Mouse (Mus musculus): ENCODE measurements around the gene Ap1s3. TPM values are rescaled to one million over a fixed set of nuclear protein-coding genes. Genes with fewer than 3 reads are reported as not detected.

Ap1s3 gene
- total and polyA plus RNA-seq, 2 experiments = 0.92 to 2.3 TPM

- H3K36me3 ChIP-seq (ENCODE audit: control insufficient read depth, insufficient read depth, low read length) = no peaks in the 10 kb centered on the region
- no peaks in the 10 kb centered on the region for H3K79me2 ChIP-seq (ENCODE audit: control insufficient read depth, insufficient read depth, low read length)
- WGBS = 21% methylated on average over 3 of the region's 3 CpGs
- no peak for TF ChIP-seq CTCF (IDR thresholded peaks at IDR 0.05; ENCODE audit: low read depth, low read length)
- TF ChIP-seq POLR2A (IDR thresholded peaks at IDR 0.05; ENCODE audit: extremely low read depth, insufficient read depth, low read length) = no peak
- no peak overlapping the region for H3K9ac ChIP-seq (ENCODE audit: low read depth, low read length)
- no peak for DNase-seq (ENCODE audit: extremely low read depth, low read depth, low spot score)
- H3K27me3 ChIP-seq (ENCODE audit: control insufficient read depth, insufficient read depth, low read length) = no peaks in the 10 kb centered on the region
- no peak overlapping the region for H3K27ac ChIP-seq (replicated peaks; ENCODE audit: insufficient read depth, low read depth, low read length)
- H3K4me3 ChIP-seq (ENCODE audit: insufficient read depth, low read depth, low read length) = no peak overlapping the region
- H3K4me1 ChIP-seq (ENCODE audit: control insufficient read depth, insufficient read depth, low read length) = no peaks in the 10 kb centered on the region
Measured at GRCm38 (mm10) chr1:79680777-79681176, 9.0 kb upstream of the Ap1s3 start.

- Histone ChIP-seq H3K9ac (ENCODE audit: low read depth, low read length) (no peak overlapping the region), H3K4me1 (ENCODE audit: control insufficient read depth, insufficient read depth, low read length) (no peaks in the 10 kb centered on the region), H3K79me2 (ENCODE audit: control insufficient read depth, insufficient read depth, low read length) (no peaks in the 10 kb centered on the region), H3K36me3 (ENCODE audit: control insufficient read depth, insufficient read depth, low read length) (no peaks in the 10 kb centered on the region), H3K27ac (replicated peaks; ENCODE audit: insufficient read depth, low read depth, low read length) (no peak overlapping the region), H3K27me3 (ENCODE audit: control insufficient read depth, insufficient read depth, low read length) (no peaks in the 10 kb centered on the region), H3K4me3 (ENCODE audit: insufficient read depth, low read depth, low read length) (no peak overlapping the region)
- no peak for DNase-seq (ENCODE audit: extremely low read depth, low read depth, low spot score)
- TF ChIP-seq POLR2A (IDR thresholded peaks at IDR 0.05; ENCODE audit: extremely low read depth, insufficient read depth, low read length) (no peak), CTCF (IDR thresholded peaks at IDR 0.05; ENCODE audit: low read depth, low read length) (no peak)
- WGBS = 60% methylated on average over 8 of the region's 8 CpGs
Measured at GRCm38 (mm10) chr1:79678117-79678684, 6.4 kb upstream of the Ap1s3 start.

GRCm38 (mm10) chr1:79675716-79676115 lies 3.9 kb upstream of the Ap1s3 start:
- Histone ChIP-seq H3K27me3 (ENCODE audit: control insufficient read depth, insufficient read depth, low read length) (no peaks in the 10 kb centered on the region), H3K4me3 (ENCODE audit: insufficient read depth, low read depth, low read length) (no peak overlapping the region), H3K36me3 (ENCODE audit: control insufficient read depth, insufficient read depth, low read length) (no peaks in the 10 kb centered on the region), H3K79me2 (ENCODE audit: control insufficient read depth, insufficient read depth, low read length) (no peaks in the 10 kb centered on the region), H3K4me1 (ENCODE audit: control insufficient read depth, insufficient read depth, low read length) (no peaks in the 10 kb centered on the region), H3K9ac (ENCODE audit: low read depth, low read length) (no peak overlapping the region), H3K27ac (replicated peaks; ENCODE audit: insufficient read depth, low read depth, low read length) (no peak overlapping the region)
- 78% methylated on average over 4 of the region's 4 CpGs for WGBS
- TF ChIP-seq POLR2A (IDR thresholded peaks at IDR 0.05; ENCODE audit: extremely low read depth, insufficient read depth, low read length) (no peak), CTCF (IDR thresholded peaks at IDR 0.05; ENCODE audit: low read depth, low read length) (no peak)
- no peak for DNase-seq (ENCODE audit: extremely low read depth, low read depth, low spot score)

GRCm38 (mm10) chr1:79671196-79671542 lies 603 bp downstream of the Ap1s3 start:
- Histone ChIP-seq H3K9ac (ENCODE audit: low read depth, low read length) (no peak overlapping the region; the same call in 1 of the 2 replicates), H3K4me1 (ENCODE audit: control insufficient read depth, insufficient read depth, low read length) (no peaks in the 10 kb centered on the region), H3K79me2 (ENCODE audit: control insufficient read depth, insufficient read depth, low read length) (no peaks in the 10 kb centered on the region), H3K27ac (replicated peaks; ENCODE audit: insufficient read depth, low read depth, low read length) (no peak overlapping the region), H3K27me3 (ENCODE audit: control insufficient read depth, insufficient read depth, low read length) (no peaks in the 10 kb centered on the region), H3K4me3 (ENCODE audit: insufficient read depth, low read depth, low read length) (peak overlapping the region; percentile 81), H3K36me3 (ENCODE audit: control insufficient read depth, insufficient read depth, low read length) (no peaks in the 10 kb centered on the region)
- TF ChIP-seq POLR2A (IDR thresholded peaks at IDR 0.05; ENCODE audit: extremely low read depth, insufficient read depth, low read length) (no peak), CTCF (IDR thresholded peaks at IDR 0.05; ENCODE audit: low read depth, low read length) (no peak)
- peak; percentile 3 for DNase-seq (ENCODE audit: extremely low read depth, low read depth, low spot score)
- 2% methylated on average over 11 of the region's 11 CpGs for WGBS

GRCm38 (mm10) chr1:79669419-79669974 lies 2.3 kb downstream of the Ap1s3 start:
- DNase-seq (ENCODE audit: extremely low read depth, low read depth, low spot score) = no peak
- H3K9ac ChIP-seq (ENCODE audit: low read depth, low read length) = no peak overlapping the region
- TF ChIP-seq CTCF (IDR thresholded peaks at IDR 0.05; ENCODE audit: low read depth, low read length) = no peak
- TF ChIP-seq POLR2A (IDR thresholded peaks at IDR 0.05; ENCODE audit: extremely low read depth, insufficient read depth, low read length) = no peak
- no peak overlapping the region for H3K4me3 ChIP-seq (ENCODE audit: insufficient read depth, low read depth, low read length)
- H3K4me1 ChIP-seq (ENCODE audit: control insufficient read depth, insufficient read depth, low read length) = no peaks in the 10 kb centered on the region
- H3K79me2 ChIP-seq (ENCODE audit: control insufficient read depth, insufficient read depth, low read length) = no peaks in the 10 kb centered on the region
- H3K27me3 ChIP-seq (ENCODE audit: control insufficient read depth, insufficient read depth, low read length) = no peaks in the 10 kb centered on the region
- WGBS = 78% methylated on average over 9 of the region's 9 CpGs
- H3K36me3 ChIP-seq (ENCODE audit: control insufficient read depth, insufficient read depth, low read length) = no peaks in the 10 kb centered on the region
- no peak overlapping the region for H3K27ac ChIP-seq (replicated peaks; ENCODE audit: insufficient read depth, low read depth, low read length)

- H3K4me1 ChIP-seq (ENCODE audit: control insufficient read depth, insufficient read depth, low read length) = no peaks in the 10 kb centered on the region
- no peak for TF ChIP-seq CTCF (IDR thresholded peaks at IDR 0.05; ENCODE audit: low read depth, low read length)
- TF ChIP-seq POLR2A (IDR thresholded peaks at IDR 0.05; ENCODE audit: extremely low read depth, insufficient read depth, low read length) = no peak
- no peak for DNase-seq (ENCODE audit: extremely low read depth, low read depth, low spot score)
- no peaks in the 10 kb centered on the region for H3K27me3 ChIP-seq (ENCODE audit: control insufficient read depth, insufficient read depth, low read length)
- no peaks in the 10 kb centered on the region for H3K79me2 ChIP-seq (ENCODE audit: control insufficient read depth, insufficient read depth, low read length)
- H3K4me3 ChIP-seq (ENCODE audit: insufficient read depth, low read depth, low read length) = no peak overlapping the region
- H3K27ac ChIP-seq (replicated peaks; ENCODE audit: insufficient read depth, low read depth, low read length) = no peak overlapping the region
- WGBS = 89% methylated on average over 4 of the region's 4 CpGs
- no peaks in the 10 kb centered on the region for H3K36me3 ChIP-seq (ENCODE audit: control insufficient read depth, insufficient read depth, low read length)
- no peak overlapping the region for H3K9ac ChIP-seq (ENCODE audit: low read depth, low read length)
Measured at GRCm38 (mm10) chr1:79664911-79665310, 6.9 kb downstream of the Ap1s3 start.
